Mouse (Mus musculus) kidney, postnatal 0 days (tissue): ENCODE data around the gene Rapgefl1. TPM values are rescaled to one million over a fixed set of nuclear protein-coding genes. Genes with fewer than 3 reads are reported as not detected.
A peak's percentile ranks its signal among the peaks of the same experiment; 100 is the strongest.

Experiments
- ATAC-seq: fragments of 200-750 bp; cut with Nextera tagmentation; replicated peaks from 2 replicates; pipeline ENCODE4 v1.8.0; 2017; ENCODE audit warnings: low read depth, moderate number of reproducible peaks, moderate TSS enrichment, moderate library complexity; ENCODE audit not compliant: low FRiP score
- DNase-seq: peaks from one replicate; pipeline ENCODE4 v3.0.0-alpha.2; 2016; ENCODE audit warnings: low spot score
- H3K27ac ChIP-seq: fragments of 300-500 bp; sonication (generic); 2 replicates; pipeline ENCODE4 v1.5.1; 2014; ENCODE audit warnings: mild to moderate bottlenecking
- H3K27me3 ChIP-seq: fragments of 300-500 bp; sonication (generic); 2 replicates; pipeline ENCODE4 v1.6.1; 2014; ENCODE audit warnings: low read length, mixed read lengths; ENCODE audit not compliant: insufficient read depth
- H3K36me3 ChIP-seq: fragments of 300-500 bp; sonication (generic); 2 replicates; pipeline ENCODE4 v1.6.1; 2014; ENCODE audit warnings: low read length, mixed read lengths; ENCODE audit not compliant: insufficient read depth
- H3K4me1 ChIP-seq: fragments of 300-500 bp; sonication (generic); replicated peaks from 2 replicates; pipeline ENCODE4 v1.6.1; 2014; ENCODE audit warnings: antibody characterized with exemption, low read length, mixed read lengths; ENCODE audit not compliant: insufficient read depth
- H3K4me2 ChIP-seq: fragments of 300-500 bp; sonication (generic); 2 replicates; pipeline ENCODE4 v1.6.1; 2014; ENCODE audit warnings: mild to moderate bottlenecking, low read length, moderate library complexity, mixed read lengths
- H3K4me3 ChIP-seq: fragments of 300-500 bp; sonication (generic); replicated peaks from 2 replicates; pipeline ENCODE4 v1.5.1; 2014; ENCODE audit warnings: low read depth, low read length
- H3K9ac ChIP-seq: fragments of 300-500 bp; sonication (generic); 2 replicates; pipeline ENCODE4 v1.6.1; 2014; ENCODE audit warnings: low read depth, low read length
- H3K9me3 ChIP-seq: fragments of 300-500 bp; sonication (generic); replicated peaks from 2 replicates; pipeline ENCODE4 v1.6.1; 2016; ENCODE audit warnings: low read length, inconsistent platforms, mixed read lengths
- CTCF ChIP-seq: IDR thresholded peaks from 2 replicates; pipeline ENCODE4 v1.5.1; 2016; ENCODE audit warnings: antibody characterized with exemption, low read depth, mild to moderate bottlenecking, moderate library complexity
- WGBS: fragments of 180-500 bp; shearing (Covaris S2); extraction: QIAGEN DNeasy Blood & Tissue Kit; methylation state at CpG from one replicate; pipeline ENCODE4 v1.1.7; 2014; 5-methylcytosine and 5-hydroxymethylcytosine counted together
- polyA plus RNA-seq: library from polyadenylated mRNA; unstranded; fragments of >200 nt; fragmentation: Nextera tagmentation; extraction: Ambion mirVana; gene quantifications from 2 replicates; pipeline ENCODE4 v1.2.1, GENCODE M21; 2015

The Rapgefl1 gene
- polyA plus RNA-seq, 1 experiment from 2014 or later, result 1.0 TPM

GRCm38 (mm10) chr11:98850100-98851093 is 13.8 kb downstream of the Rapgefl1 start:
- DNase-seq, result no peak
- H3K9ac ChIP-seq, result no peak overlapping the region

GRCm38 (mm10) chr11:98854116-98854515 is 17.5 kb downstream of the Rapgefl1 start:
- DNase-seq (no peak), ATAC-seq (no peak)
- Histone ChIP-seq H3K4me2 (no peak overlapping the region), H3K4me3 (no peak overlapping the region), H3K9me3 (no peaks in the 10 kb centered on the region), H3K9ac (no peak overlapping the region), H3K27me3 (no peaks in the 10 kb centered on the region), H3K36me3 (no peaks in the 10 kb centered on the region), H3K4me1 (0 out of 2 replicates have a peak, but pooled peaks cover 4% of the 10 kb centered on the region), H3K27ac (no peak overlapping the region)
- 91% methylated on average over 8 of the region's 8 CpGs for WGBS
- TF ChIP-seq CTCF, result no peak

More at GRCm38 (mm10) chr11:98850100-98851093, 13.8 kb downstream of the Rapgefl1 start:
- H3K4me2 ChIP-seq, result no peak overlapping the region
- H3K27me3 ChIP-seq, result no peaks in the 10 kb centered on the region
- TF ChIP-seq CTCF, result no peak
- 67% methylated on average over 26 of the region's 26 CpGs for WGBS
- H3K36me3 ChIP-seq, result no peaks in the 10 kb centered on the region
- H3K4me1 ChIP-seq, result 0 out of 2 replicates have a peak, but pooled peaks cover 5% of the 10 kb centered on the region
- ATAC-seq, result no peak
- no peak overlapping the region for H3K4me3 ChIP-seq
- H3K9me3 ChIP-seq, result no peaks in the 10 kb centered on the region
- no peak overlapping the region for H3K27ac ChIP-seq

- TF ChIP-seq CTCF, result no peak
- Histone ChIP-seq H3K4me1 (no peaks in the 10 kb centered on the region), H3K4me3 (no peak overlapping the region), H3K27me3 (no peaks in the 10 kb centered on the region), H3K36me3 (no peaks in the 10 kb centered on the region), H3K27ac (no peak overlapping the region), H3K9me3 (no peaks in the 10 kb centered on the region), H3K9ac (no peak overlapping the region), H3K4me2 (no peak overlapping the region)
- DNase-seq (no peak), ATAC-seq (no peak)
- WGBS, result 88% methylated on average over 2 of the region's 2 CpGs
These were observed 18.1 kb downstream of the Rapgefl1 start for GRCm38 (mm10) chr11:98854659-98855058.

GRCm38 (mm10) chr11:98858759-98859731 is 22.5 kb downstream of the Rapgefl1 start:
- Histone ChIP-seq H3K4me2 (no peak overlapping the region), H3K27ac (no peak overlapping the region), H3K9me3 (no peaks in the 10 kb centered on the region), H3K27me3 (no peaks in the 10 kb centered on the region), H3K9ac (no peak overlapping the region), H3K4me3 (no peak overlapping the region), H3K4me1 (0 out of 2 replicates have a peak, but pooled peaks cover 6% of the 10 kb centered on the region), H3K36me3 (no peaks in the 10 kb centered on the region)
- peak; percentile 93 for TF ChIP-seq CTCF
- DNase-seq (peak; percentile 94), ATAC-seq (no peak; the same call in 1 of the 2 replicates)
- WGBS, result 32% methylated on average over 14 of the region's 14 CpGs

- Histone ChIP-seq H3K9me3 (no peaks in the 10 kb centered on the region), H3K4me2 (peak within 1 kb of the TSS; percentile 75), H3K9ac (peak within 1 kb of the TSS; percentile 69), H3K27me3 (no peaks in the 10 kb centered on the region), H3K36me3 (peaks cover 11% of the 10 kb centered on the region; the same call in 1 of the 2 replicates), H3K27ac (peak within 1 kb of the TSS; percentile 89), H3K4me3 (peak within 1 kb of the TSS; percentile 60), H3K4me1 (0 out of 2 replicates have a peak, but pooled peaks cover 6% of the 10 kb centered on the region)
- 6% methylated on average over 39 of the region's 41 CpGs for WGBS
- peak; percentile 90 for ATAC-seq
- DNase-seq, result peak; percentile 98
- peak; percentile 80 for TF ChIP-seq CTCF
These were observed 26.6 kb downstream of the Rapgefl1 start, which contains the start of gene Wipf2 for GRCm38 (mm10) chr11:98863028-98863750. Gene Wipf2 (plus strand): TSS chr11:98863638.
